Mouse (Mus musculus): ENCODE results near the gene Oas1h.
"Not testable (repeated sequence)": the region's sequence is repeated elsewhere in the genome, so short reads cannot be mapped to it uniquely, and the experiment has no call there.

The Oas1h gene

GRCm38 (mm10) chr5:120887413-120887812 is 26.2 kb downstream of the Oas1h start, which contains the start of gene Oas1g:
Oas1g (minus strand) TSS chr5:120887613.
- not testable (repeated sequence) for DNase-seq

- DNase-seq: no peak
These were observed 26.6 kb downstream of the Oas1h start for GRCm38 (mm10) chr5:120887831-120888230.

GRCm38 (mm10) chr5:120888294-120888815 is 27.1 kb downstream of the Oas1h start:
- DNase-seq: not testable (repeated sequence)

GRCm38 (mm10) chr5:120890026-120890425 is 28.8 kb downstream of the Oas1h start:
- DNase-seq: no peak

- DNase-seq: no peak
These were observed 29.8 kb downstream of the Oas1h start for GRCm38 (mm10) chr5:120890991-120891390.

- not testable (repeated sequence) for DNase-seq
These were observed 30.5 kb downstream of the Oas1h start for GRCm38 (mm10) chr5:120891566-120892242.

GRCm38 (mm10) chr5:120892243-120892660 is 31.0 kb downstream of the Oas1h start:
- DNase-seq: no peak

GRCm38 (mm10) chr5:120893866-120894265 is 32.6 kb downstream of the Oas1h start:
- DNase-seq: not testable (repeated sequence)

- DNase-seq: not testable (repeated sequence)
These were observed 33.5 kb downstream of the Oas1h start for GRCm38 (mm10) chr5:120894692-120895091.

GRCm38 (mm10) chr5:120895231-120895900 is 34.1 kb downstream of the Oas1h start:
- DNase-seq: no peak

- no peak for DNase-seq
These were observed 37.1 kb downstream of the Oas1h start for GRCm38 (mm10) chr5:120898307-120898706.

GRCm38 (mm10) chr5:120898726-120899125 is 37.5 kb downstream of the Oas1h start:
- DNase-seq: no peak

- DNase-seq: no peak
These were observed 39.4 kb downstream of the Oas1h start for GRCm38 (mm10) chr5:120900666-120901065.

- DNase-seq: no peak
These were observed 40.8 kb downstream of the Oas1h start for GRCm38 (mm10) chr5:120902056-120902455.

- DNase-seq: not testable (repeated sequence)
These were observed 45.8 kb downstream of the Oas1h start, which contains the start of gene Oas1a for GRCm38 (mm10) chr5:120906791-120907733. Oas1a (minus strand) TSS chr5:120907521.

GRCm38 (mm10) chr5:120908196-120908920 is 47.1 kb downstream of the Oas1h start:
- DNase-seq: no peak

GRCm38 (mm10) chr5:120914204-120914603 is 53.0 kb downstream of the Oas1h start, which contains the start of gene Oas1d:
Oas1d (plus strand) TSS chr5:120914536.
- DNase-seq: not testable (repeated sequence)

GRCm38 (mm10) chr5:120919156-120919935 is 58.1 kb downstream of the Oas1h start:
- DNase-seq: not testable (repeated sequence)

- no peak for DNase-seq
These were observed 59.1 kb downstream of the Oas1h start for GRCm38 (mm10) chr5:120920296-120920695.
